ENCODE assay signal across 30 mouse cellular contexts in the genomic region with DNA sequence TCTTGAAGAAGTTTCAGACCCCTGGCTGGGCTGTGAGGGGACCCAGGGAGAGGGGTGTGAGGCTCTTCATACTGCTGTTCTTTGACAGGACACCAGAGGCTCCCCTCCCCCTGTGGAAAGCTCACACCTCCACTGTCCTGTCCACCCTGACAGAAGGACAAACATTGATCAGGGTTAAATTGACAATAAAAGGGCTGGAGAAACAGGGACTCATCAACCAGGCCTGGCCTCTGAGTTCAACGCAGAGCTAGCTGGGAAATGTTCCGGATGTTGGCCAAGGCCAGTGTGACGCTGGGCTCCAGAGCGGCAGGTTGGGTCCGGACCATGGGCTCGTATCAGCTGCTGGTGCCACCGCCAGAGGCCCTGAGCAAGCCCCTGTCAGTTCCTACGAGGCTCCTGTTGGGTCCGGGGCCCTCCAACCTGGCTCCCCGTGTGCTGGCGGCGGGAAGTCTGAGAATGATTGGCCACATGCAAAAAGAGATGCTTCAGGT. TPM values are rescaled to one million over a fixed set of nuclear protein-coding genes. Genes with fewer than 3 reads are reported as not detected.
A peak's percentile ranks its signal among the peaks of the same experiment; 100 is the strongest.
DNase-seq lines count a peak whose midpoint lies in the region; ATAC-seq and TF ChIP-seq lines count a peak whose summit lies in the region.
"Had no signal": no experiment of that assay in that cellular context is flagged by ENCODE, and none has a peak within 500 bp of the region (broad histone marks: within the 10 kb centered on the region; RNA-seq: fewer than 3 reads in every experiment).

TSS of gene Agxt (plus strand) at position 205 of the 491 bp plus-strand sequence.

- H3K27me3 ChIP-seq in liver, embryonic 16.5 days (ENCODE audit: control insufficient read depth, insufficient read depth, low read depth, low read length) = no peaks in the 10 kb centered on the region
- no peaks in the 10 kb centered on the region for H3K27me3 ChIP-seq in liver, embryonic 11.5 days (replicated peaks; ENCODE audit: control insufficient read depth, insufficient read depth, low read length)
- no peaks in the 10 kb centered on the region for H3K27me3 ChIP-seq in stomach, postnatal 0 days (ENCODE audit: control insufficient read depth, insufficient read depth, low read length)
- H3K27me3 ChIP-seq: forebrain, embryonic 13.5 days; hindbrain, embryonic 13.5 days; intestine, embryonic 15.5 days had no signal

- 61% methylated on average over 12 of the region's 12 CpGs for WGBS in liver, embryonic 16.5 days (ENCODE audit: insufficient replicate concordance)
- WGBS in liver, embryonic 11.5 days = 75% methylated on average over 12 of the region's 12 CpGs
- WGBS in stomach, postnatal 0 days = 83% methylated on average over 12 of the region's 12 CpGs

- TF ChIP-seq CTCF in stomach, postnatal 0 days (IDR thresholded peaks at IDR 0.05; ENCODE audit: low read depth) = no peak

- no peak within 1 kb of the TSS for H3K4me2 ChIP-seq in liver, embryonic 16.5 days (ENCODE audit: low read depth, low read length)
- no peak within 1 kb of the TSS for H3K4me2 ChIP-seq in liver, embryonic 11.5 days
- H3K4me2 ChIP-seq in stomach, postnatal 0 days (replicated peaks; ENCODE audit: low read depth) = no peak within 1 kb of the TSS
- H3K4me2 ChIP-seq: forebrain, embryonic 13.5 days; heart, embryonic 11.5 days; hindbrain, embryonic 13.5 days; intestine, embryonic 15.5 days had no signal

- no peak within 1 kb of the TSS for H3K9ac ChIP-seq in liver, embryonic 16.5 days (ENCODE audit: low read depth, low read length)
- H3K9ac ChIP-seq in liver, embryonic 11.5 days (ENCODE audit: low read depth, low read length) = no peak within 1 kb of the TSS
- no peak within 1 kb of the TSS for H3K9ac ChIP-seq in stomach, postnatal 0 days (ENCODE audit: low read length)
- H3K9ac ChIP-seq: forebrain, embryonic 13.5 days; hindbrain, embryonic 13.5 days; intestine, embryonic 15.5 days had no signal

- no peak within 1 kb of the TSS for H3K4me3 ChIP-seq in liver, embryonic 16.5 days (ENCODE audit: low read depth, low read length)
- H3K4me3 ChIP-seq in liver, embryonic 11.5 days (ENCODE audit: low read depth, low read length) = no peak within 1 kb of the TSS
- H3K4me3 ChIP-seq in stomach, postnatal 0 days (ENCODE audit: low read depth, low read length) = no peak within 1 kb of the TSS
- H3K4me3 ChIP-seq: forebrain, embryonic 10.5 days; forebrain, embryonic 13.5 days; heart, adult 2 months; hindbrain, embryonic 10.5 days; hindbrain, embryonic 13.5 days; intestine, embryonic 15.5 days had no signal

- DNase-seq in adrenal gland, postnatal 14 days = no peak
- DNase-seq in adrenal gland, postnatal 25 days = no peak
- DNase-seq in liver, embryonic 11.5 days (ENCODE audit: low spot score) = no peak
- peak; percentile 11 for DNase-seq in stomach, postnatal 0 days (ENCODE audit: low spot score)
- no peak for DNase-seq in heart, postnatal 36 days
- DNase-seq: adrenal gland, adult 8-10 months; B cell, adult 2 months; cerebellum, adult 18-20 months; cerebellum, adult 9-10 months; cerebellum, postnatal 14 days; gastrocnemius, postnatal 10 days; gastrocnemius, postnatal 36 days; heart, adult 2 months had no signal

- H3K9me3 ChIP-seq in liver, embryonic 16.5 days (replicated peaks; ENCODE audit: control insufficient read depth, low read length) = no peaks in the 10 kb centered on the region
- H3K9me3 ChIP-seq in liver, embryonic 11.5 days (ENCODE audit: control insufficient read depth, low read length) = no peaks in the 10 kb centered on the region
- H3K9me3 ChIP-seq in stomach, postnatal 0 days (ENCODE audit: control insufficient read depth, low read length) = no peaks in the 10 kb centered on the region
- H3K9me3 ChIP-seq: forebrain, embryonic 10.5 days; forebrain, embryonic 13.5 days; hindbrain, embryonic 10.5 days; hindbrain, embryonic 13.5 days; intestine, embryonic 15.5 days had no signal

- 0 out of 2 replicates have a peak, but pooled peaks have one; percentile 7 for ATAC-seq in liver, embryonic 16.5 days (ENCODE audit: low read depth)
- ATAC-seq in liver, embryonic 11.5 days (replicated peaks; ENCODE audit: low FRiP score) = no peak
- ATAC-seq in stomach, postnatal 0 days (ENCODE audit: low FRiP score, low TSS enrichment) = no peak
- ATAC-seq: activated CD4-positive, CD25-positive, alpha-beta regulatory T cell, adult 4 months; forebrain, embryonic 13.5 days; forebrain, embryonic 16.5 days; hindbrain, embryonic 16.5 days; intestine, embryonic 15.5 days had no signal

- no peaks in the 10 kb centered on the region; the same call in 1 of the 2 replicates for H3K4me1 ChIP-seq in liver, embryonic 16.5 days (ENCODE audit: control insufficient read depth, low read depth, low read length)
- no peaks in the 10 kb centered on the region for H3K4me1 ChIP-seq in liver, embryonic 11.5 days (replicated peaks; ENCODE audit: control insufficient read depth, insufficient read depth, low read length)
- H3K4me1 ChIP-seq in stomach, postnatal 0 days (replicated peaks; ENCODE audit: control insufficient read depth, insufficient read depth) = no peaks in the 10 kb centered on the region
- H3K4me1 ChIP-seq: forebrain, embryonic 13.5 days; hindbrain, embryonic 13.5 days had no signal

- H3K36me3 ChIP-seq in liver, embryonic 16.5 days (ENCODE audit: control insufficient read depth, insufficient read depth) = no peaks in the 10 kb centered on the region
- no peaks in the 10 kb centered on the region for H3K36me3 ChIP-seq in liver, embryonic 11.5 days (ENCODE audit: control insufficient read depth, insufficient read depth, low read length)
- H3K36me3 ChIP-seq in stomach, postnatal 0 days (ENCODE audit: control insufficient read depth, insufficient read depth, low read length) = no peaks in the 10 kb centered on the region
- H3K36me3 ChIP-seq: forebrain, embryonic 10.5 days; hindbrain, embryonic 10.5 days; hindbrain, embryonic 13.5 days; intestine, embryonic 15.5 days had no signal

- intact Hi-C loops in heart, postnatal 36 days (cut with DNase I) = no loop called here

- no peak for TF ChIP-seq EP300 in stomach, postnatal 0 days (optimal IDR thresholded peaks at IDR 0.05)

- no peak within 1 kb of the TSS for H3K27ac ChIP-seq in liver, embryonic 16.5 days (ENCODE audit: low read length)
- H3K27ac ChIP-seq in liver, embryonic 11.5 days (ENCODE audit: low read depth, low read length) = no peak within 1 kb of the TSS
- H3K27ac ChIP-seq in stomach, postnatal 0 days (replicated peaks) = no peak within 1 kb of the TSS
- H3K27ac ChIP-seq: forebrain, embryonic 10.5 days; forebrain, embryonic 13.5 days; heart, adult 2 months; hindbrain, embryonic 10.5 days; hindbrain, embryonic 13.5 days; intestine, embryonic 15.5 days had no signal

RNA-seq across cellular contexts. Expression of gene Agxt, which starts in this region (rescaled TPM):
- total RNA-seq in adrenal gland, postnatal 14 days (2021) = 2.3 and 40.2 TPM in 2 replicates
- total RNA-seq in adrenal gland, postnatal 25 days (2021) = 3.6 TPM in 1 of 2 replicates, not detected in the other
- 15.5 and 17.4 TPM in 2 replicates for polyA plus RNA-seq in liver, embryonic 16.5 days (2015; fragmentation: Nextera tagmentation; extraction: Ambion mirVana)
- 1.1 and 1.6 TPM in 2 replicates for polyA plus RNA-seq in liver, embryonic 11.5 days (2014; fragmentation: Nextera tagmentation; extraction: Ambion mirVana)
- 0.48 and 0.55 TPM in 2 replicates for polyA plus RNA-seq in stomach, postnatal 0 days (2015; fragmentation: Nextera tagmentation; extraction: Ambion mirVana)
- not detected for total RNA-seq in heart, postnatal 36 days (2021)
- total RNA-seq: CH12.LX; gastrocnemius, adult 18-20 months; granulocyte monocyte progenitor cell, adult 5-6 weeks; heart, adult 2 months; heart, postnatal 25 days had no signal
- polyA plus RNA-seq: activated CD4-positive, CD25-positive, alpha-beta regulatory T cell, adult 4 months; embryonic facial prominence, embryonic 11.5 days; embryonic facial prominence, embryonic 14.5 days; forebrain, embryonic 10.5 days; forebrain, embryonic 13.5 days; forebrain, embryonic 16.5 days; heart, adult 2 months; heart, embryonic 11.5 days; heart, embryonic 14.5 days; hindbrain, embryonic 10.5 days; hindbrain, embryonic 13.5 days; hindbrain, embryonic 16.5 days had no signal

Comparison
In these comparisons a context has a peak if more than half of its experiments do, and no peak if none do; other contexts are left out.
1. Peak in DNase-seq in stomach, postnatal 0 days; RNA of the gene not detected or under 1 TPM.